Mouse (Mus musculus) midbrain, embryonic 11.5 days (tissue): ENCODE data around the gene Kat7. TPM values are rescaled to one million over a fixed set of nuclear protein-coding genes. Genes with fewer than 3 reads are reported as not detected.
A peak's percentile ranks its signal among the peaks of the same experiment; 100 is the strongest.

Source experiments
- ATAC-seq: fragments of 200-750 bp; cut with Nextera tagmentation; 2 replicates; pipeline ENCODE4 v1.8.0; 2017; ENCODE audit warnings: moderate TSS enrichment, moderate library complexity; ENCODE audit not compliant: low FRiP score
- DNase-seq: peaks from one replicate; pipeline ENCODE4 v3.0.0; 2015; ENCODE audit warnings: low spot score; ENCODE audit errors: missing footprints
- H3K27ac ChIP-seq: fragments of 300-500 bp; sonication (generic); 2 replicates; pipeline ENCODE4 v1.5.1; 2014; ENCODE audit warnings: low read depth, low read length
- H3K27me3 ChIP-seq: fragments of 300-500 bp; sonication (generic); 2 replicates; pipeline ENCODE4 v1.6.1; 2014; ENCODE audit warnings: mild to moderate bottlenecking, low read length, moderate library complexity, mixed read lengths; ENCODE audit not compliant: control insufficient read depth, insufficient read depth
- H3K36me3 ChIP-seq: fragments of 300-500 bp; sonication (generic); 2 replicates; pipeline ENCODE4 v1.6.1; 2014; ENCODE audit warnings: mild to moderate bottlenecking, low read length, moderate library complexity, mixed read lengths; ENCODE audit not compliant: control insufficient read depth, insufficient read depth
- H3K4me1 ChIP-seq: fragments of 300-500 bp; sonication (generic); 2 replicates; pipeline ENCODE4 v1.6.1; 2014; ENCODE audit warnings: low read length; ENCODE audit not compliant: control insufficient read depth, insufficient read depth
- H3K4me2 ChIP-seq: fragments of 300-500 bp; sonication (generic); 2 replicates; pipeline ENCODE4 v1.6.1; 2014; ENCODE audit warnings: mild to moderate bottlenecking, moderate library complexity
- H3K4me3 ChIP-seq: fragments of 300-500 bp; sonication (generic); 2 replicates; pipeline ENCODE4 v1.5.1; 2014; ENCODE audit warnings: low read depth, low read length
- H3K9ac ChIP-seq: fragments of 300-500 bp; sonication (generic); 2 replicates; pipeline ENCODE4 v1.6.1; 2014; ENCODE audit warnings: low read length
- H3K9me3 ChIP-seq: fragments of 300-500 bp; sonication (generic); 2 replicates; pipeline ENCODE4 v1.6.1; 2016; ENCODE audit warnings: low read length; ENCODE audit not compliant: control insufficient read depth
- WGBS: fragments of 180-500 bp; shearing (Covaris S2); extraction: QIAGEN DNeasy Blood & Tissue Kit; methylation state at CpG from one replicate; pipeline ENCODE4 v1.1.7; 2014; 5-methylcytosine and 5-hydroxymethylcytosine counted together
- polyA plus RNA-seq: library from polyadenylated mRNA; unstranded; fragments of >200 nt; fragmentation: Nextera tagmentation; extraction: Ambion mirVana; gene quantifications from 2 replicates; pipeline ENCODE4 v1.2.1, GENCODE M21; 2014

The Kat7 gene
- polyA plus RNA-seq, 1 experiment from 2014 or later: 75.8 TPM

- Histone ChIP-seq H3K9me3 (no peaks in the 10 kb centered on the region), H3K27me3 (no peaks in the 10 kb centered on the region), H3K36me3 (peaks cover 44% of the 10 kb centered on the region), H3K4me1 (no peaks in the 10 kb centered on the region), H3K4me3 (no peak overlapping the region), H3K9ac (no peak overlapping the region), H3K27ac (no peak overlapping the region), H3K4me2 (no peak overlapping the region)
- WGBS: 91% methylated on average over 6 of the region's 6 CpGs
- DNase-seq (no peak), ATAC-seq (no peak)
Measured at GRCm38 (mm10) chr11:95276056-95276455, 34.0 kb downstream of the Kat7 start.

DNA sequence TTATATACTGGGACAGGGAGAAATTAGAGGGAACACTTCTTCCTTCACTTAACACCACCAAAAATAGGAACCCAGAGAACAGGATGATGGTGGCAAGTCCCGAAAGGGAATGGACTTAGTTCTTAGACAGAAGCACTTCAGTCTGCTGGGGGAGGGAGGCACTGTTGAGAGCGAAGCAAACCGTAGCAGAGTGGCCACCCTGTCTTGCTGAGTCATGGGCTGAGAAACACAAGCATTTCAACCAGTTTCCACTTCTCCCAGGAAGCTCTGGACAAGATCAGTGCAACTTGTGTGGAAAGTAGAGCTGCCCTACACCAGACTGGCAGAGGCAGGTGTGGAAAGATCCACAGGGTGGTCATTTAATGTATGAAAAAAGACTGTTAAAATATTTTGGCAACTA is 35.4 kb downstream of the Kat7 start:
- Histone ChIP-seq H3K36me3 (peaks cover 38% of the 10 kb centered on the region), H3K4me2 (no peak overlapping the region), H3K27me3 (no peaks in the 10 kb centered on the region), H3K9ac (no peak overlapping the region), H3K4me1 (no peaks in the 10 kb centered on the region), H3K9me3 (no peaks in the 10 kb centered on the region), H3K27ac (no peak overlapping the region), H3K4me3 (no peak overlapping the region)
- no peak for ATAC-seq
- WGBS: 78% methylated on average over 3 of the region's 3 CpGs
- DNase-seq: no peak

DNA sequence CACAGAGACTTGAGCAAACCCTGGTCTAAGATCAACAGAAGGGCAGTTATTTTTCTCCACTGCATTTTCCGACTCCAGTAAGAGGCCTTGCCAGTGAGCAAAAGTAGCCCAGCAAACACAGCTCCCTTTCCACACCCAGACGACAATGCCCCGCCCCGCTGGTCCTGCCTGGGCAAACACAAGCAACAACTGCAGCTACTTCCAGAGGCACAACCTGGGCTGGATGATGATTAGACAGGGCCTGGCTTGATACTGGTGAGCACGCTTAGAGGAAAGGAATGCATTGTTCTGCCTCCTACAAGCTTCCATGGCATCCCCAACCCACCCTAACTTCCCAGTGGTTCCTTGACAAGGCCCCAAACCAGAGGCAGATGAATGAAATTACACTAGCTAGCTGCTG is 36.4 kb downstream of the Kat7 start:
- H3K27ac ChIP-seq: no peak overlapping the region
- 86% methylated on average over 5 of the region's 5 CpGs for WGBS
- no peak overlapping the region for H3K9ac ChIP-seq
- H3K9me3 ChIP-seq: no peaks in the 10 kb centered on the region
- H3K36me3 ChIP-seq: peaks cover 38% of the 10 kb centered on the region
- DNase-seq (no peak), ATAC-seq (no peak)
- H3K4me1 ChIP-seq: no peaks in the 10 kb centered on the region
- H3K27me3 ChIP-seq: no peaks in the 10 kb centered on the region
- no peak overlapping the region for H3K4me2 ChIP-seq
- H3K4me3 ChIP-seq: no peak overlapping the region

DNA sequence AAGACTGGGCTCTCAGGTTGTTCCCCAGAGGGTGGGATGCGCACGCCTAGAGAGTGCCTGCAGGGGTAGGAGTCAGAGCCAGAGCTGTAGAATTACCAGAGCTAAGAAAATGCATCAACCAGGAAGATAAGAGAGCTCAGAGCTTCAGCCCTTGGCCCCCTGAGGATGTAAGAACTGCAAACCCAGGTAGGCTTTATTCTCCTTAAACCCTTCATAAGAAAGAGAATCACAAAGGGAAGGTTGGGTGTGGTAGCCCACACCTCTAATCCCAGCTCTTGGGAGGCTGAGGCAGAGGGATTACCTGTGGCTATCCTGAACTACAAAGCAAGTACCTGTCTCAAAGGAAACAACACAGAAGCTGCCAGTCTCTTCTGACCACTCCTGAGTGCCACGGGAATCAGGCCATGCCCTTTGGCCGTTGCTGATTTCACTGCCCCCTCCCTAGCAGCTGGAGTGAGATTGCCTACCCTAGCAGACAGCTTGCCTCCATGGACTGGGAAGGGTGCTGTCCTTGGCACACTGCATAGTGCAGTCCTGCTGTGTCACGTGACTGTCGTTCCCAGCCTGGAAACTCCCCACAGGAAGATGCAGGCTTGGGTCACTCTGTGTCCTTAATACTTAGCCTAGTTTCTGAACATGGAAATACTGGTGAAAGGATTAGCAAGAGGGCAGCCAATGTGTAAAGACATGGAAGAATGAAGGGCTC is 43.4 kb downstream of the Kat7 start:
- no peak for DNase-seq
- WGBS: 42% methylated on average over 6 of the region's 6 CpGs
- H3K4me2 ChIP-seq: no peak overlapping the region
- no peak overlapping the region for H3K9ac ChIP-seq
- H3K27me3 ChIP-seq: no peaks in the 10 kb centered on the region
- H3K4me3 ChIP-seq: no peak overlapping the region
- ATAC-seq: no peak
- no peaks in the 10 kb centered on the region for H3K9me3 ChIP-seq
- H3K27ac ChIP-seq: no peak overlapping the region
- peaks cover 20% of the 10 kb centered on the region for H3K4me1 ChIP-seq
- 0 out of 2 replicates have a peak, but pooled peaks cover 6% of the 10 kb centered on the region for H3K36me3 ChIP-seq

DNA sequence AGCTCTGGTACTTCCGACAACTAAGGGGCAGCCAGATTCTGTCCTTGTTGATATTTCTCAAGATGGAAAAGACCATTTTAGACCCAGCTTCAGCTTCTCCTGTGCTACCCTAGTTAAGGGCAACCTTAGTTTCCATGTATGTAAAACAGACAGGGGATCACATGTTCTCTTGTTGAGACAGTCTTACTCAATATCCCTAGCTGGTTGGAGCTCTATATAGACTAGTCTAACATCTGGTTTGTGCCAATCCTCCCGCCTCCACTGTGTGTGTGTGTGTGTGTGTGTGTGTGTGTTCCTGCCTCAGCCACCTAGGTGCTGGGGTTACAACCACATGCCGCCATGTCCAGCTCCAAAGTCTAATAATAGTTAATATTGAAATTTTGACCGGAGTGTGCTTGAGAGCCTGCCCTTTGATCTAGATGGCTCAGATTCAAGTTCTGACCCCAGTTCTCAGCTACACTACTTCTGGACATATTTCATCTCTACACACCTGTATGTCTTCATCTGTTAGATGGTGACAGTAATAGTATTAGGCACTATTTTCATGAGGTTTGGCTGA is 45.5 kb downstream of the Kat7 start:
- no peaks in the 10 kb centered on the region for H3K9me3 ChIP-seq
- 0 out of 2 replicates have a peak, but pooled peaks cover 2% of the 10 kb centered on the region for H3K36me3 ChIP-seq
- WGBS: 53% methylated on average over 4 of the region's 4 CpGs
- peak overlapping the region; percentile 63 for H3K27ac ChIP-seq
- H3K4me3 ChIP-seq: no peak overlapping the region
- peaks cover 20% of the 10 kb centered on the region for H3K4me1 ChIP-seq
- ATAC-seq (peak; percentile 36; the same call in 1 of the 2 replicates), DNase-seq (no peak)
- no peak overlapping the region for H3K9ac ChIP-seq
- no peak overlapping the region for H3K4me2 ChIP-seq
- H3K27me3 ChIP-seq: no peaks in the 10 kb centered on the region

DNA sequence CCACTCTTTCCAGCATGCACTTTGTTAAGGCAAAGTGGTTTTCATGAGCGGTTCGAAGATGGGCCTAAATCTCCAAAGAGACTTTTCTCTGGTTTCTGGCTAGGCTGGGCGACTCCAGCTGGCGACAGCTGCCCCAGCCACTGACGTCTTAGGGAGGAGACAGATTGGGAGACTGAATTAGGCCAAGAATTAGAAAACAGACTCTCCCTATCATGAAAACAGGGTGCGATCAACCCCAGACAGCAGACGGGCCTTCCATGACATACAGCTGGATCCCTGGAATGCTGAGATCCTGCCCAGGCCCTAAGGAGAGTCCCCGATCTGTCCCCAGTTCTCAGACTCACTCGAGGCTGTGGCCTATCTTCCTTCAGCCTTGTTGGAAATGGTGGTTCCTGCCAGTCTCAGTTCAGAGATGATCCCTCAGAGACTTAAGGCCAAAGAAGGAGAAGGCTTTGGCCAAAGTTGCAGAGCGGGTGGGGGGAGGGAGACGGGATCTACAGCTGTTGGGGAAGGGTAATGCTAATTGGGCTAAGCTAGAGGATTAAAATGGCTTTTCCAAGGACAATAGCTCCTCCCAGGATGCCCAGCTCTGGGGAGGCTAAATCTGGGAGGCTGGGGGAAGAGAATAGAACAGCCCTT is 46.1 kb downstream of the Kat7 start:
- Histone ChIP-seq H3K4me2 (no peak overlapping the region), H3K27me3 (no peaks in the 10 kb centered on the region), H3K9ac (peak overlapping the region; percentile 14; the same call in 1 of the 2 replicates), H3K4me3 (no peak overlapping the region), H3K4me1 (peaks cover 20% of the 10 kb centered on the region), H3K36me3 (0 out of 2 replicates have a peak, but pooled peaks cover 2% of the 10 kb centered on the region), H3K9me3 (no peaks in the 10 kb centered on the region), H3K27ac (peak overlapping the region; percentile 63)
- 10% methylated on average over 11 of the region's 11 CpGs for WGBS
- ATAC-seq: peak; percentile 41; the same call in 1 of the 2 replicates
- peak; percentile 90 for DNase-seq

DNA sequence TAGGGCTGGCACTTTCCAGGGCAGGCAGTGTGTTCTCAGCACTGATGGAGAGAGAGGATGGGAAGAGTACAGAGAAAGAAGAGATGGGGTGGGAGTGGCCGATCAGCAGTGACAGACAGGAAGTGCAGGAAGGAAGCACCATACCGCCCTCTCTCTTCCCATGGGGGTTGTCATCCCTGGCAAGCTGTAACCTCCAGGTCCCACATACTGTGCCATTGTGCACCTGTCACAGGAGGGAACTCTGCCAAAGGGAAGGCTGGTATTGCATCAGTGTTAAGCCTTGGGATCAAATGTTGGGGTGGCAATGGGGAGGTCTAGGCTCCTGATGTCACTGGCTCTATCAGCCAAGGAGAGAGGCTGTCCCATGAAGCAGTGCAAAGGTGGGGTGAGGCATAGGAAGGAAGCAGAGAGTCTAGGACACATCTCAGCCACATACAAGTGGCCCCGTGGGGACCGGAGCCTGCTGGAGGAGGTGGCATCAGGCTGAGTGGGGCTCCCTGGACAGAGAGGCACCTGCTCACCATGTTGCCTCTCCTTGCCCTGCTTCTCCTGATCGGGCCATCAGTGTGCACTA is 48.8 kb downstream of the Kat7 start, which contains the start of gene Tac4:
Gene Tac4, plus strand, starts transcription at position 352 of the 574 bp plus-strand sequence.
- no peaks in the 10 kb centered on the region; the same call in 1 of the 2 replicates for H3K27me3 ChIP-seq
- no peaks in the 10 kb centered on the region for H3K36me3 ChIP-seq
- H3K4me3 ChIP-seq: no peak within 1 kb of the TSS
- 79% methylated on average over 5 of the region's 5 CpGs for WGBS
- no peak within 1 kb of the TSS for H3K27ac ChIP-seq
- ATAC-seq: no peak
- H3K4me1 ChIP-seq: peaks cover 18% of the 10 kb centered on the region
- H3K9ac ChIP-seq: no peak within 1 kb of the TSS
- H3K4me2 ChIP-seq: no peak within 1 kb of the TSS
- no peaks in the 10 kb centered on the region for H3K9me3 ChIP-seq
- DNase-seq: peak; percentile 78

DNA sequence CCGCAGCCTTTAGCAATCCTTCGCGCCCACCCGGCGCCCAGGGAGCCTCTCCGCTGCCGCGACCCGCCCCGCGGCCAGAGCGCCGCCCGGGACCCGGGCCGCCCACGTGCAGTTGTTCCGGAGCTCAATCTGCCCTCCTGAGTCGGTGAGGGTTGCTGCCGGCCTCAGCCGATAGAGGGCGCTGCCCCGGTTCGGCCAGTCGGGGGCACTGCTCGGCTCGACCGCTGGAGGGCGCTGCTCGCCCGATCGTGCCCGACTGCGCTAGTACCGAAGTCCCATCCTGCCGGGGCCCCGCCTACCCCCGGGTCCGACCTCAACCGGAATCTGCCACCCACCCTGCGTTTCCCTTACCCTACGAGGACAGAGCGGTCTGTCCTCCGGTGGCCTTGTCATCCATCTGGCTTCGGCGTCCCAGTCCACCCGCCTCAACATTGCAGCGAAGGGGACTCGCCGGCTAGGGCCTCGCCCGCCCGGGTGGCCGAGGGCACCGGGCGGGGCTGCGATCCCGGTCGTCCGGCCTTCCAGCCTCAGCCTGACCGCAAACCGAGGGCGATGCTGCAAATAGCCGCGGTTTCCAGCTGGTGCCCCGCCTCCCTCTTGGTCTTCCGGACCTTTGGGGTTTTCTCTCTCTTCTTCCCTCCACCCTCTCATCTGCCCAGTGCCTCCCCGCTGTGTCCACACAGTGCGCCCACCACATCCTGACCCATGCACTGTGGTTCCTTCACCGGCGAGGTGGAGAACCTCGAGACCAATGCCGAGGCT is 50.8 kb downstream of the Kat7 start:
- ATAC-seq (peak; percentile 81), DNase-seq (peak; percentile 100)
- Histone ChIP-seq H3K4me1 (peaks cover 9% of the 10 kb centered on the region), H3K9ac (peak overlapping the region; percentile 44), H3K9me3 (no peaks in the 10 kb centered on the region), H3K4me3 (peak overlapping the region; percentile 47), H3K27me3 (no peaks in the 10 kb centered on the region; the same call in 1 of the 2 replicates), H3K27ac (no peak overlapping the region), H3K4me2 (peak overlapping the region; percentile 60), H3K36me3 (no peaks in the 10 kb centered on the region)
- under 1% methylated on average over 73 of the region's 73 CpGs for WGBS
